Mouse (Mus musculus) testis, adult 2 months (tissue): ENCODE results near the gene Anp32a. TPM values are rescaled to one million over a fixed set of nuclear protein-coding genes. Genes with fewer than 3 reads are reported as not detected.

Experiments
- H3K27ac ChIP-seq: fragments of 200-500 bp; 2 replicates; pipeline ENCODE4 v1.5.1; 2012; ENCODE audit warnings: low read depth, low read length; ENCODE audit not compliant: control insufficient read depth, insufficient read depth
- H3K27me3 ChIP-seq: fragments of 200-500 bp; 2 replicates; pipeline ENCODE4 v1.6.1; 2012; ENCODE audit warnings: mild to moderate bottlenecking, low read length, moderate library complexity; ENCODE audit not compliant: control insufficient read depth, insufficient read depth
- H3K36me3 ChIP-seq: fragments of 200-500 bp; 2 replicates; pipeline ENCODE4 v1.6.1; 2012; ENCODE audit warnings: mild to moderate bottlenecking, low read length; ENCODE audit not compliant: control insufficient read depth, insufficient read depth
- H3K4me1 ChIP-seq: fragments of 200-500 bp; 2 replicates; pipeline ENCODE4 v1.6.1; 2012; ENCODE audit warnings: low read length; ENCODE audit not compliant: control insufficient read depth, insufficient read depth
- H3K4me3 ChIP-seq: fragments of 200-500 bp; 2 replicates; pipeline ENCODE4 v1.5.1; 2012; ENCODE audit warnings: low read depth, mild to moderate bottlenecking, low read length, moderate library complexity, mixed read lengths; ENCODE audit not compliant: control insufficient read depth
- CTCF ChIP-seq: fragments of 200-500 bp; IDR thresholded peaks from 2 replicates; pipeline ENCODE4 v1.5.1; 2012; ENCODE audit warnings: low read depth, mild to moderate bottlenecking, inconsistent platforms, low read length, moderate library complexity; ENCODE audit not compliant: control insufficient read depth, insufficient read depth, insufficient replicate concordance
- POLR2A ChIP-seq: fragments of 200-500 bp; IDR thresholded peaks from 2 replicates; pipeline ENCODE4 v1.6.1; 2012; ENCODE audit warnings: low read depth, mild to moderate bottlenecking, inconsistent platforms, low read length, moderate library complexity; ENCODE audit not compliant: control insufficient read depth
- polyA plus RNA-seq: library from polyadenylated mRNA; depleted of rRNA; stranded (reverse); fragments of >200 nt; gene quantifications from 2 replicates; pipeline ENCODE4 v1.2.3, GENCODE M21; 2012

Anp32a gene
- polyA plus RNA-seq, 1 experiment: 7.2 TPM

DNA sequence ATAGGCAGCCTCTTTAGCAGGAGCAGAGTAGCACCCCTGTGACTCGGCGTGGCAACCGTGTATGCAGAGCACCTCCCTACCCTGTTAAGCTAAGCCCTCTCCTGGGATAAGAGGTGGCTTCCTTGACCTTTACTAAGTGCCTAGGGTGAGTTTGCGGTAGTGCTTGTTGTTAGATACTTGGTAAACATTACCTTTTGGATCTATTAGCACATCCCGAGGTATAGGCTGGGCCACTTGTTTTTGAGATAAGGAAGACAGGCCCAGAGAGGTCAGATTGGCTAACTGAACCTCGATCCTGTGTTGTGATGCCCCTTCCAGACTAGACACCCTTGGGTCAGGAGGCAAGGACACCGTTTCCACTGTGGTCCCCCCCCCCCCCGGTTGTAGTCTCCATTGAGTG, 16.5 kb downstream of the Anp32a start:
- TF ChIP-seq CTCF (no peak), POLR2A (no peak)
- Histone ChIP-seq H3K36me3 (no peaks in the 10 kb centered on the region), H3K4me1 (no peaks in the 10 kb centered on the region), H3K27me3 (no peaks in the 10 kb centered on the region), H3K27ac (no peak overlapping the region), H3K4me3 (no peak overlapping the region)

DNA sequence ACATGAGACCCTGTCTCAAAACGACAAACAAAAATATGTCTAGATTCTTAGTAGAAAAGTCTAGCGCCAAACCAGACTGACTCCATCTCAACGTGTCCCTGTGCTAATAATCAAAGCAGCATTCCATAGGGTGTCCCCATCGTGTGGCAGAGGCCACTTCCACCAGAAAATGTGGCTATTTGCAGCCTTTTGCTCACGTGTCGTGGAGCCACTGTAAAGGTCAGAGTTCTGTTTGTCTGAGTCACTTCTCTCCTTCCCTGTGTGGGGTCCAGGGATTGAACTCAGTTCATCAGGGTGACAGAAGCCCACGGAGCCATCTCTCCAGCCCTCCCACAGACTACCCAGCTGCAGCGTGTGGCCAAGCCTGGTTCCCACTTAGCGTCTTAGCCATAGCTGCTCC, 17.8 kb downstream of the Anp32a start:
- Histone ChIP-seq H3K36me3 (no peaks in the 10 kb centered on the region), H3K27me3 (no peaks in the 10 kb centered on the region), H3K4me3 (peak overlapping the region; percentile 35), H3K4me1 (peaks cover 8% of the 10 kb centered on the region), H3K27ac (no peak overlapping the region)
- TF ChIP-seq CTCF (no peak), POLR2A (no peak)

DNA sequence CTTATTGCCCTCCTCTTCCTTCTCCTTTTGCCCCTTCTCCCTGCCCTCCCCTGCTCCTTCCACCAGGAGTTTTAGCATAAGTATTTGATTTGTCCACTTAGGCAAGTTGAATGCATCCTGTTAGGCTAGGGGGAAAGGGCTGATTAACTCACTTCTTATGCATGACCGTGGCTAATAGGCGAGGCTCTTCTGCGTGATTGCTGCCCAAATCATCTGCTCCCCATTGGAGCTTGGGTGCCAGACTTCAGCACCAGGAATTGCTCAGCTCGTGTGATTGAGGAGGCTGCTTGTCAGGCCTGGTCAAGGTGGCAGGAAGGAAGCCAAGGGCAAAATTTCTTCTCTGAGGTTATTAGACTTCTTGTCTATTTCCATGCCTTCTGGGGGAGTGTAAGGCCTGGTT, 19.8 kb downstream of the Anp32a start:
- Histone ChIP-seq H3K4me1 (peaks cover 21% of the 10 kb centered on the region), H3K27ac (no peak overlapping the region), H3K36me3 (no peaks in the 10 kb centered on the region), H3K27me3 (no peaks in the 10 kb centered on the region), H3K4me3 (no peak overlapping the region)
- TF ChIP-seq CTCF (no peak), POLR2A (no peak)

DNA sequence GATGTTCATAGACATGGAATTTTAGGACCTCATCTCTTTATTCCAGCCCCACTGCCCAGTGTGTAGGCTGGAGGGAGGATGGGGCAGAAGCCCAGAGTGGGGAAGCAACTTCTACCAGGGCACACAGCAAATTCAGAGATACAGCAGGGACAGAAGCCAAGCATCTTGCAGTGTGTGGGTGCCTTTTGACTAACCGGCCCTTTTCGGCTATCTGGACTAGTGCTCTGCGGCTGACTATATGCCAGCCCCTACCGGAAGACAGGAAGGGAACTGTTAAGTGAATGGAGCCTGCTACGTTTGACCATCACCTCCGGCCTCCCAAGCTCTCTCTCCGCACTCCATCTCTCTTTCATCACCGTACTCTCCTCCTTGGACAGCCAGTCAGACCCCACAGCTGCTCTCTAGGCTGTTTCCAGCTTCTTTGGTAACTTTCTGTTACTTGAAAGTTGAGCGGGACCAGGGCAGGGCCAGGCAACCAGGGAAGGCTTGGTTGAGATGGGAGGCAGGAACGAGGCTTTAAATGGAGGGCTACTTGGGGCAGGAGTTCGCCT, 21.8 kb downstream of the Anp32a start:
- no peak overlapping the region for H3K4me3 ChIP-seq
- no peak overlapping the region for H3K27ac ChIP-seq
- peaks cover 30% of the 10 kb centered on the region for H3K4me1 ChIP-seq
- H3K36me3 ChIP-seq: no peaks in the 10 kb centered on the region
- TF ChIP-seq CTCF: no peak
- no peak for TF ChIP-seq POLR2A
- no peaks in the 10 kb centered on the region for H3K27me3 ChIP-seq

DNA sequence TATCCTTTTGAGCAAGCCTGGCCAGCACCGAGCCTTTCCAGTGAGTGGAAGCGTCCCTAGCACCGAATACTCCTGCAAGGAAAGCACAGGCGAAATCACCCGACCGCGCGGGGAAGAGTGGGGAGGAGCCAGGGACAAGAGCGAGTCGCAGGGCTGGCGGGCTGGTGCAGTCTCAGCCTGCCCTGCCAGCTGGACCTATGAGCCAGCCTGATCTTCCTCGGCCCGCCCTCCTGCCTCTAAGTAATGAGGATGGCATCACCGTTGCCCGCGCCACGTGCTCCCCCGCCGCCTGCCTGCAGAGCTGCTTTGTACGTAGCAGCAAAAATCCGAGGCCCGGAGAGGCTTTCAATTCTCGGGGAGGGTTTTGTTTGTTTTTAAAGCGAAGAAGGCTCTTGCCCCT, 22.5 kb downstream of the Anp32a start:
- Histone ChIP-seq H3K4me1 (peaks cover 31% of the 10 kb centered on the region), H3K27ac (no peak overlapping the region), H3K27me3 (no peaks in the 10 kb centered on the region), H3K4me3 (peak overlapping the region; percentile 54), H3K36me3 (no peaks in the 10 kb centered on the region)
- TF ChIP-seq CTCF (no peak), POLR2A (no peak)

DNA sequence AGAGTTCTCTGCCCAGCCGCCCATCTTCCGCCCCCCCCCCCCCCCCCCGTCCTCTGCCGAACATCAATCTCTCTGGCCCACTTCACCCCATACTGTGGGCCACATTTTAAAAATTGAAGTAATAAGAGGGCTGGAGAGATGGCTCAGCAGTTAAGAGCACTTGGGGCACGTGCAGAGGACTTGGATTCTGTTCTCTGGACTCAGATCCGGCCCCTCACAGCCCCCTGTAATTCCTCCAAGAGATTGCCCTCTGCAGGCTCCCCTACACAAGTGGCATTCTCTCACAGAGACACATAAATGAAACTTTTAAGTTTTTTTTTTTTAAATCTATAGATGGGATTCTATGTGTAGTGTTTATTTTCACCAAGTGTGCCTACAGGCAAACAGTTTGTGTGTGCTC, 23.1 kb downstream of the Anp32a start:
- no peaks in the 10 kb centered on the region for H3K36me3 ChIP-seq
- TF ChIP-seq CTCF (no peak), POLR2A (no peak)

DNA sequence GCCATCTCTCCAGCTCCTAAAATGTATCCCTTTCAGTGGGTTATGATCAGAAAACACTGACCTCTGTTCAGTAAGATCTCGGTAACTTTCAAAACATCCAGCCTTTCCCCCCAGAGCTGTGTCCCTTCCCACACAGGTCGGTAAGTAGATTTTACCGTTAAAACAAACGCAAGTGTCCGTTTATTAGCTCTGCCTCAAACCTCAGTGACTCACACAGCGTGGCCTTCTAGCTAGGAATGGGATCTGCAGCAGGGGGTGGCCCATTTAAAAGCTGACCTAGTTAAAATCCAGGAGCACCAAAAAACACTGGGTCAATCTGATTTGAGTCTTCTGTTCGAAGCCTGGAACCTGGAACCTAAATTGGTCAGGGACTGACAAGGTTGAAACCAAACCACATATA, 23.7 kb downstream of the Anp32a start:
- TF ChIP-seq POLR2A: no peak
- TF ChIP-seq CTCF: no peak
- H3K36me3 ChIP-seq: no peaks in the 10 kb centered on the region
- H3K4me3 ChIP-seq: no peak overlapping the region
- H3K27me3 ChIP-seq: no peaks in the 10 kb centered on the region
- no peak overlapping the region for H3K27ac ChIP-seq
- peaks cover 31% of the 10 kb centered on the region for H3K4me1 ChIP-seq

More for the DNA sequence above, 23.1 kb downstream of the Anp32a start:
- Histone ChIP-seq H3K27ac (no peak overlapping the region), H3K27me3 (no peaks in the 10 kb centered on the region), H3K4me1 (peaks cover 31% of the 10 kb centered on the region), H3K4me3 (no peak overlapping the region)
